Mouse (Mus musculus) midbrain, embryonic 14.5 days (tissue): Measurements from ENCODE around the gene Ephx1. TPM values are rescaled to one million over a fixed set of nuclear protein-coding genes. Genes with fewer than 3 reads are reported as not detected.

Source experiments
- ATAC-seq: fragments of 200-750 bp; cut with Nextera tagmentation; 2 replicates; pipeline ENCODE4 v1.8.0; 2017; ENCODE audit warnings: moderate number of reproducible peaks, moderate library complexity; ENCODE audit not compliant: low FRiP score, low TSS enrichment
- DNase-seq: peaks from one replicate; pipeline ENCODE4 v3.0.0-alpha.2; 2015
- H3K27ac ChIP-seq: fragments of 300-500 bp; sonication (generic); replicated peaks from 2 replicates; pipeline ENCODE4 v1.5.1; 2014; ENCODE audit warnings: mild to moderate bottlenecking, low read depth, low read length, moderate library complexity
- H3K27me3 ChIP-seq: fragments of 300-500 bp; sonication (generic); 2 replicates; pipeline ENCODE4 v1.6.1; 2014; ENCODE audit warnings: low read length, control low read depth, mixed read lengths; ENCODE audit not compliant: control insufficient read depth, insufficient read depth
- H3K36me3 ChIP-seq: fragments of 300-500 bp; sonication (generic); 2 replicates; pipeline ENCODE4 v1.6.1; 2014; ENCODE audit warnings: low read length, control low read depth; ENCODE audit not compliant: control insufficient read depth, insufficient read depth
- H3K4me1 ChIP-seq: fragments of 300-500 bp; sonication (generic); 2 replicates; pipeline ENCODE4 v1.6.1; 2014; ENCODE audit warnings: mild to moderate bottlenecking, antibody characterized with exemption, low read length, control low read depth; ENCODE audit not compliant: control insufficient read depth, insufficient read depth
- H3K4me2 ChIP-seq: fragments of 300-500 bp; sonication (generic); 2 replicates; pipeline ENCODE4 v1.6.1; 2014; ENCODE audit warnings: mild to moderate bottlenecking, low read length, moderate library complexity
- H3K4me3 ChIP-seq: fragments of 300-500 bp; sonication (generic); replicated peaks from 2 replicates; pipeline ENCODE4 v1.5.1; 2014; ENCODE audit warnings: low read depth, low read length
- H3K9ac ChIP-seq: fragments of 300-500 bp; sonication (generic); replicated peaks from 2 replicates; pipeline ENCODE4 v1.6.1; 2014; ENCODE audit warnings: mild to moderate bottlenecking, low read length, moderate library complexity
- H3K9me3 ChIP-seq: fragments of 300-500 bp; sonication (generic); 2 replicates; pipeline ENCODE4 v1.6.1; 2016; ENCODE audit warnings: low read length, control low read depth, mixed read lengths; ENCODE audit not compliant: control insufficient read depth
- WGBS: fragments of 180-500 bp; shearing (Covaris S2); extraction: QIAGEN DNeasy Blood & Tissue Kit; methylation state at CpG from one replicate; pipeline ENCODE4 v1.1.7; 2014; 5-methylcytosine and 5-hydroxymethylcytosine counted together
- polyA plus RNA-seq: library from polyadenylated mRNA; unstranded; fragments of >200 nt; fragmentation: Nextera tagmentation; extraction: Ambion mirVana; gene quantifications from 2 replicates; pipeline ENCODE4 v1.2.1, GENCODE M21; 2014

Gene Ephx1
- polyA plus RNA-seq, 1 experiment from 2014 or later: 2.7 TPM

DNA sequence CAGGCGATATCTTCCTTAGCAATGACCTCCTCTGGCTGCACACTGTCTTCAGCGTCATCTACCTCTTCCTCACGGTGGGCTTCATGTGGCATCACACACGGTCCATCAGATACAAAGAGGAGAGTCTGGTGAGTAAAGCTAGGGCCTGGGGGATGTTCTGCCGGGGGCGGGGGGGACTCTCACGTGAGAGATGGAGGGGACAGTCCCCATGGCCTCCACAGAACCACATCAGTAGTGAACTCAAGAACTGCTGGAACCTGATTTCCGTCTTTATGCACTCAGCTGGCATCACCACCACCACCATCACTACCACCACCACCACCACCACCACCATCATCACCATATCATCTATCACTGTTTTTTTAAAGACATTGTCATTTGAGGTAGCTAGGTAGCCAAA, 64.3 kb downstream of the Ephx1 start:
- no peak overlapping the region for H3K9ac ChIP-seq
- no peaks in the 10 kb centered on the region for H3K27me3 ChIP-seq
- no peak overlapping the region for H3K4me3 ChIP-seq
- WGBS: 90% methylated on average over 8 of the region's 8 CpGs
- H3K27ac ChIP-seq: no peak overlapping the region
- DNase-seq: no peak
- H3K9me3 ChIP-seq: no peaks in the 10 kb centered on the region
- H3K36me3 ChIP-seq: no peaks in the 10 kb centered on the region
- no peaks in the 10 kb centered on the region for H3K4me1 ChIP-seq
- no peak for ATAC-seq
- no peak overlapping the region for H3K4me2 ChIP-seq

DNA sequence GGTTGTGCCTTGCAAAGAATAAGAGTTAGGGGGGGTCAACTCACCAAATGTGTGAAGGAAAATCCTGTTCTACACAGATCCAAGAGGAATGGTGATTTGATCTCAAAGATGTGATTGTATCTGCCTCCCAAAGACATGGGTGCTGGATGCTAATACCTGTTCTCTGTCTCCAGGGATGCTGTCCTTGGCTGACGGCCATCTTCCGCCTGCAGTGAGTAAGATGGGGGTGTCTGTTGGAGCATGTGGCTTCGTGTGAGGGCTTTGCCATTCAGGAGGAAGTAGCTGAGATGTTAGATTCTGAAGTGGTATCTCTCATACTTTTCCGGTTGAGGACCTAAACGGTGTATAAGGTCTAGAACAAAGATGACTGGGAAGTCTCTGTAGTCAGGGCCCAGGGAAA, 67.9 kb downstream of the Ephx1 start:
- Histone ChIP-seq H3K4me3 (no peak overlapping the region), H3K27me3 (no peaks in the 10 kb centered on the region), H3K4me1 (no peaks in the 10 kb centered on the region), H3K9ac (no peak overlapping the region), H3K36me3 (no peaks in the 10 kb centered on the region), H3K27ac (no peak overlapping the region), H3K4me2 (no peak overlapping the region), H3K9me3 (no peaks in the 10 kb centered on the region)
- DNase-seq (no peak), ATAC-seq (no peak)
- WGBS: 92% methylated on average over 5 of the region's 5 CpGs

DNA sequence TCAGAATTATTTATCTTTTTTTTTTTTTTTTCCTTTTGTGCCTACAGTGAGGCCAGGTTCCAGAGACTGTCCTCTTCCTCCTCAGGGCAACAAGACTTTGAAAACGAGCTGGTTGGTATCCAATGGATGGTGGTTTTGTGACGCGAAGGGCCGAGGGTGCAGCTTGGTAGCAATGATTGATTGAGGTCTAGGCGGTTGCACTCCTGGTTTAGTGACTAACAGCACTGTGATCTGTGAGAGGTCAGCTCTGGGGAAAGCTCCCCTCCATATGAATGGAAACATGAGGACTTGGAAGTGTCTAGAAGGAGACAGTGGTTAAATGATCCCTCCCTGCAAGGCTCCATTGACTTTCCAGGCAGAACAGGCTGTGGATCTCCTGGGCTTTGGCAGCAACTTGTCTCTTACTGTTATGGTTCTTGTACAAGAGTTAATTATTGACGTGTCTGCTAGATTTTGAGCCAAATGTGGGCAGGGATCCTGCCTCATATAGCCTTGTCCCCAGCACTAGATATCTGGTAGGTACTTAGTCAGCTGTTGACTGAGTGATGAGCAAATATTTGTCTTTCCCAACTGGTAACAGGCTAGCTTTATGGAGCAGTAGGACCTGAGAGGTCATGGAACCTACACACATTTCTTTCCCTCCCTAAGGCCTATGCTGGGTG, 68.5 kb downstream of the Ephx1 start:
- Histone ChIP-seq H3K4me2 (no peak overlapping the region), H3K4me1 (no peaks in the 10 kb centered on the region), H3K4me3 (no peak overlapping the region), H3K27ac (no peak overlapping the region), H3K27me3 (no peaks in the 10 kb centered on the region), H3K36me3 (no peaks in the 10 kb centered on the region), H3K9ac (no peak overlapping the region), H3K9me3 (no peaks in the 10 kb centered on the region)
- ATAC-seq (no peak), DNase-seq (no peak)
- WGBS: 85% methylated on average over 6 of the region's 6 CpGs

DNA sequence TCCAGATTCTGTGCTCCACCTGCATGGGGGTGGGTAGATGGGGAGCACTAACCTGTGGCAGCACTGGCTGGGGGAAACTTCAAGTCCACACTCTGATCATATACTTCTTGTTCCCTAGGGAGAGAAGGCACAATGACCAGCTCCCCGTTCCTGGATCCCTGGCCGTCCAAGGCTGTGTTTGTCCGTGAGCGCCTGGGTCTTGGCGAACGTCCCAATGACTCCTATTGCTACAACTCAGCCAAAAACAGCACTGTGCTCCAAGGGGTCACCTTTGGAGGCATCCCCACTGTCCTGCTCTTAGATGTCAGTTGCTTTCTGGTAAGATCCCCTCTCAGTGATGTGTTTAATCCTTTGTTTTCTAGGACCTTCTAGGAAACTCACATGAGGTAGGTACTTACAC, 74.3 kb downstream of the Ephx1 start:
- H3K9ac ChIP-seq: no peak overlapping the region
- no peak overlapping the region for H3K4me2 ChIP-seq
- no peaks in the 10 kb centered on the region for H3K9me3 ChIP-seq
- no peak overlapping the region for H3K27ac ChIP-seq
- H3K4me3 ChIP-seq: no peak overlapping the region
- 92% methylated on average over 6 of the region's 6 CpGs for WGBS
- DNase-seq: no peak
- no peaks in the 10 kb centered on the region for H3K36me3 ChIP-seq
- H3K4me1 ChIP-seq: peaks cover 10% of the 10 kb centered on the region
- ATAC-seq: no peak
- peaks cover 33% of the 10 kb centered on the region for H3K27me3 ChIP-seq

DNA sequence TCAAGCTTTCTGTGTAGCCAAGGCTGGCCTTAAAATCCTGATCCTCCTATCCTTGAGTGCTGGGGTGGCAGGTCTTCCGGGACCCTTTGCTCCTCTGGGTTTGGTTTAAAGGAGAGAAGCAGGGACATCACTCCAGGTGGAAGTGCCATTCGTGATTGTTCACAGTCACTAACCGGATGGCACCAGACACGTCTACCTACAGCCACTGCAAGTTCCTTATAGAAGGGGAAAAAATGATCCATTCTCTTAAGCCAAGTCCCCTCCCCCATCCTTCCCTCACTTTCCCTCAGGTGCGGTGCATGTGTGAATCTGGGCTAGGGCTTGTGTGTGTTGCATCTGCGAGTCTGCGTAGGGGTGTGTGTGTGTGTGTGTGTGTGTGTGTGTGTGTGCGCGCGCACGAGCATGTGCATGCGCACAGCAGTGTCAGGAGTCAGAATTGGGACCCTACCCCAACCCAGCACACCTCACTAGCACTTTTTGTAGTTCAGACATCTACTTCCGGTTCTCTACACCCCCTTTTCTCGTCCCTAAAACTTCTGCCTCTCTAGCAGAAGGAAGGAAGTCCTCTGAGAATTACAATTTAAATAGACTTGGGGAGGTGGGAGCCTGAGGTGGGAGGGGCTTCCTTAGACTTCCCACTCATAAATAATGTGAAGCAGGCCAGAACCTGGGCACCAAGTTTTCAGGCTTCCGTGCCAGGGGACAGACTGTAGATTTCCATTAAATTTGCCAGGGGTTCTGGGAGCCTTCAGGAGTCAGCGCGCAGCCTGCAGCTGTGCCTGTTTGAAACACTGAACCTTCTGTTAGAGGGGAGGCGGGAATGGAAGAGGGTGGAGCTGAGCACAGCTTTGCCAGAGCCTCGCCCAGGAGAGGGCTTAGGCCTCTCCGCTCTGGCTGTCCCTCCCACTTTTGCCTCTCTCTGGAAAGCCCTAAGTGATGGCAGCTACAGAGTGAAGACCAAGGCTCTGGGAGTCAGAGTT, 75.4 kb downstream of the Ephx1 start:
- H3K27me3 ChIP-seq: peaks cover 45% of the 10 kb centered on the region
- 29% methylated on average over 20 of the region's 20 CpGs for WGBS
- no peaks in the 10 kb centered on the region for H3K36me3 ChIP-seq
- ATAC-seq (no peak), DNase-seq (peak; percentile 46)
- H3K4me3 ChIP-seq: no peak overlapping the region
- H3K4me1 ChIP-seq: peaks cover 10% of the 10 kb centered on the region
- H3K9ac ChIP-seq: no peak overlapping the region
- H3K9me3 ChIP-seq: no peaks in the 10 kb centered on the region
- H3K27ac ChIP-seq: no peak overlapping the region
- no peak overlapping the region for H3K4me2 ChIP-seq

DNA sequence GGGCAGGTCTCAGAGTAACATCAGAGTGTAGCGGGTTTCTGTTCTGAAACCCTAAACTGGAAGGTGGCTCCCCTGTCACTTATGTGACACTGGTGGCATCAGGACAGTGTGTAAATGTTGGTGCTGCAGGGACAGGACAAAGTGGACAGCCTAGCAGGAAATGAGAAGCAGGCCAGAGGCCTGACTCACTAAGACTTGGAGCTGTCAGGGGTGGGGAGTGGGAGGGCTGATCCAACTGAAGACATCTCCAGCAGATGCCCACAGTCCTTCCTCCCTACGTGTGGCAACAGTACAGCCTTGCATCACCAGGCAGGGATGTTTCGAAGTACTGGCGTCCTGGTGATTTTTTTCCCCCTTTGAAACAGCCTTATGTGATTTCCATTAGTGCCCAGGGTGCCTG, 76.2 kb downstream of the Ephx1 start:
- 80% methylated on average over 4 of the region's 4 CpGs for WGBS
- no peak for ATAC-seq
- H3K9ac ChIP-seq: no peak overlapping the region
- H3K4me1 ChIP-seq: peaks cover 10% of the 10 kb centered on the region
- no peak overlapping the region for H3K27ac ChIP-seq
- peaks cover 45% of the 10 kb centered on the region for H3K27me3 ChIP-seq
- no peak for DNase-seq
- H3K9me3 ChIP-seq: no peaks in the 10 kb centered on the region
- H3K36me3 ChIP-seq: no peaks in the 10 kb centered on the region
- H3K4me2 ChIP-seq: no peak overlapping the region
- no peak overlapping the region for H3K4me3 ChIP-seq

DNA sequence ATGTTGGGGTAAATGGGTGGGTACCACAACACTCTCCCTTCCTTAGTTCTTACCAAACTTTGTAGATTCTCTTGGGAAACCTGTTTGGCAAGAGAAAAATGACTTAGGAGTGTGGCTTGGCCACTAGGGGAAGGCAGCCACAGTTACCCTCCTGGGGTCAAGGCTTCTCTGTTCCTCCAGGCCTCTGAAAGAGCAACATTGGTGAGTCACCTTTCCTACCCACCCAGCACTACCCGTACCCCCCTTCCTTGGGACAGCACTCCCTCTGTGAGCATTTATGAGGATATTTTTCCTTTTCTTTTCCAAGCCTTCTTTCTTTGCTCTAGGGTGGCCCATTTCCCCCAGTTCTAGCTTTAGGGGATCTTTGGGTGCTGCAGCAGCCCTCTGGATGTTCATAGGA, 76.8 kb downstream of the Ephx1 start:
- H3K9ac ChIP-seq: no peak overlapping the region
- DNase-seq (no peak), ATAC-seq (no peak)
- 78% methylated on average over 1 of the region's 1 CpGs for WGBS
- no peak overlapping the region for H3K4me3 ChIP-seq
- no peaks in the 10 kb centered on the region for H3K36me3 ChIP-seq
- H3K4me2 ChIP-seq: no peak overlapping the region
- peaks cover 10% of the 10 kb centered on the region for H3K4me1 ChIP-seq
- no peaks in the 10 kb centered on the region for H3K9me3 ChIP-seq
- H3K27ac ChIP-seq: no peak overlapping the region
- H3K27me3 ChIP-seq: peaks cover 45% of the 10 kb centered on the region

DNA sequence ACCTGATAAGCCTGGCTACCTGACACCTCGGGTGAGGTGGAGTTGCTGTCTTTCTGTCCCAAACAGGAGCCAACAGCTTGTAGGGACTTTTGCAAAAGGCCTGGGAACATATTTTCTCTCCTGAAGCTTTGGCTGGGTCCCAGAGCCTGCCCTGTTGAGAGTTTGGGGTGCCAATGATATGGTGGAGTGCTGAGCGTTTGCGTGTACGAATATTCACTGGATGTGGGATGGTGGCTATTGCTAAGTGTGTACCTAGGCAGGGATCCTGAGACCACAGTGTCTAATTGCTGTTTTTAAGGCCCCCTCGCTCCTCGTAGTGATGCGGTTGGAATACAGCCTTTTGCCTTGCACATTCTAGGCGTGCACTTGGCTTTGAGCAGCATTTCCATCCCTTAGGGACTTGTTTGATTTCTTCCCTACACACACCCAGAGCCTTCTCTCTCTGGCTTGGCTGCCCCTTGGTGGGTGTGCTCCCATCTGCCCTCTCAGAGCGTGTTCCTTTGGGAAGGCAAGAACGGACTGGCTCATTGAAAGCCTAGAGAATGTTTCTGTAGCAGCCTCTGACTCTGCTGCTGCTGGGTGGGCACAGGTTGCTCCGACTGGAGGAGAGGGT, 77.6 kb downstream of the Ephx1 start:
- Histone ChIP-seq H3K9me3 (no peaks in the 10 kb centered on the region), H3K4me2 (peak overlapping the region; percentile 91), H3K27ac (no peak overlapping the region), H3K4me1 (peaks cover 10% of the 10 kb centered on the region), H3K36me3 (no peaks in the 10 kb centered on the region), H3K27me3 (peaks cover 45% of the 10 kb centered on the region), H3K4me3 (peak overlapping the region; percentile 56), H3K9ac (no peak overlapping the region)
- no peak for DNase-seq
- 53% methylated on average over 11 of the region's 11 CpGs for WGBS
- no peak for ATAC-seq
